Mouse (Mus musculus) liver, embryonic 13.5 days (tissue): Measurements from ENCODE around the gene Pglyrp3. TPM values are rescaled to one million over a fixed set of nuclear protein-coding genes. Genes with fewer than 3 reads are reported as not detected.
"Not testable (repeated sequence)": the region's sequence is repeated elsewhere in the genome, so short reads cannot be mapped to it uniquely, and the experiment has no call there.

Experiments used
- ATAC-seq: fragments of 200-750 bp; cut with Nextera tagmentation; 2 replicates; pipeline ENCODE4 v1.8.0; 2017; ENCODE audit warnings: low read depth, mild to moderate bottlenecking, moderate number of reproducible peaks, moderate library complexity
- DNase-seq: peaks from one replicate; pipeline ENCODE4 v3.0.0; 2022
- H3K27ac ChIP-seq: fragments of 300-500 bp; sonication (generic); 2 replicates; pipeline ENCODE4 v1.5.1; 2015; ENCODE audit warnings: moderate library complexity, mild to moderate bottlenecking, inconsistent platforms
- H3K27me3 ChIP-seq: fragments of 300-500 bp; sonication (generic); 2 replicates; pipeline ENCODE4 v1.6.1; 2015; ENCODE audit warnings: mild to moderate bottlenecking, inconsistent platforms
- H3K36me3 ChIP-seq: fragments of 300-500 bp; sonication (generic); 2 replicates; pipeline ENCODE4 v1.6.1; 2015; ENCODE audit warnings: mild to moderate bottlenecking, inconsistent platforms
- H3K4me1 ChIP-seq: fragments of 300-500 bp; sonication (generic); replicated peaks from 2 replicates; pipeline ENCODE4 v1.6.1; 2015; ENCODE audit warnings: inconsistent platforms
- H3K4me2 ChIP-seq: fragments of 300-500 bp; sonication (generic); 2 replicates; pipeline ENCODE4 v1.6.1; 2015; ENCODE audit warnings: inconsistent platforms, mild to moderate bottlenecking, moderate library complexity
- H3K4me3 ChIP-seq: fragments of 300-500 bp; sonication (generic); replicated peaks from 2 replicates; pipeline ENCODE4 v1.5.1; 2015; ENCODE audit warnings: mild to moderate bottlenecking, inconsistent platforms
- H3K9ac ChIP-seq: fragments of 300-500 bp; sonication (generic); 2 replicates; pipeline ENCODE4 v1.6.1; 2015; ENCODE audit warnings: mild to moderate bottlenecking, inconsistent platforms
- H3K9me3 ChIP-seq: fragments of 300-500 bp; sonication (generic); replicated peaks from 2 replicates; pipeline ENCODE4 v1.6.1; 2016; ENCODE audit warnings: inconsistent platforms
- WGBS: fragments of 180-500 bp; shearing (Covaris S2); methylation state at CpG from one replicate; pipeline ENCODE4 v1.1.7; 2015; ENCODE audit not compliant: insufficient replicate concordance; 5-methylcytosine and 5-hydroxymethylcytosine counted together
- microRNA-seq: library from miRNA; unstranded; fragments of <30 nt; microRNA quantifications from one replicate; pipeline ENCODE4, GENCODE M21; 2016
- polyA plus RNA-seq: library from polyadenylated mRNA; unstranded; fragments of >200 nt; fragmentation: Nextera tagmentation; extraction: Ambion mirVana; gene quantifications from 2 replicates; pipeline ENCODE4 v1.2.1, GENCODE M21; 2015

The Pglyrp3 gene
- polyA plus RNA-seq, result not detected in 2 replicates

DNA sequence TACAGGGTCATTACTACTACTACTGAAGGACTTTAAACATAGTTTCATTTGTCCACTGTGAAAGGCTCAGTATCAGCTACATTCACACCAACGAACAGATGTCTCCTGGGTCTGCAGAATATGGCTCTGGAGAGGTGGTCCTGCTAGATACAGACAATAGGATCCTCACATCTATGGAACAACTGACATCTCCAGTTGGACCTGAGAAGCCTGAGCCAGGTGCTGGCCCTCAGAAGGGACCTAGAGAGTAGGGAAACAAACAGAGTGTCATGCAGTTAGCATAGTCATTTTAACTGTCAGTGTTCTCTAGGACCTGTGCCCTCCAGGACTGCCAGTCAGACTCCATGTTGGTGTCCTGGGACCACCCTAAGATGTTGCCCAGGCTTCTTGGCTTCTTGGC lies at the start of gene Pglyrp3:
Pglyrp3 (plus strand) TSS at position 301 of the 400 bp plus-strand sequence.
- 50% methylated on average over 1 of the region's 1 CpGs for WGBS

DNA sequence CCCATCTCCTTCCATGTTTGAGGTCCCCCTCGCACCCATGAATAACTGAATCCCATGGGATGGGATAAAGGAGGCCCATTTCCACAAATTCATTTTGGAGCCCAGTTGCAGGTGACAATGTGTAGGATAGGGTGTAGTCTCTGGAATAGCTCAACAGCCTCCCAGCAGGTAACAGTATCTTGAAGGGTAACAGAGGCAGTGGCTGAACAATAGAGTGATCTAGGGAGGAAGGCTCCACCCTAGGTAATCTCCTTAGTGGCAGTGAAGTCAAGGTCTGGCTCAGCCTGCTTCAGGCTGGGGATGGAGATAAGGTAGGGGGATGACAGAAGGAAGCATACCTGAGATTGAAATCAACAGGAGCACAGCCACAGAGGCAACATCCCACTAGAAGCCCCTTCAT lies 3.4 kb upstream of the Pglyrp3 start:
- WGBS, result 60% methylated on average over 1 of the region's 1 CpGs
- Histone ChIP-seq H3K27me3 (no peaks in the 10 kb centered on the region), H3K27ac (no peak overlapping the region), H3K4me1 (no peaks in the 10 kb centered on the region), H3K9ac (no peak overlapping the region), H3K4me2 (no peak overlapping the region), H3K9me3 (no peaks in the 10 kb centered on the region), H3K4me3 (no peak overlapping the region), H3K36me3 (no peaks in the 10 kb centered on the region)
- ATAC-seq (no peak), DNase-seq (no peak)

More for the DNA sequence above, at the start of gene Pglyrp3:
- H3K4me2 ChIP-seq, result no peak within 1 kb of the TSS
- no peak within 1 kb of the TSS for H3K4me3 ChIP-seq
- no peaks in the 10 kb centered on the region for H3K36me3 ChIP-seq
- H3K9ac ChIP-seq, result no peak within 1 kb of the TSS
- no peaks in the 10 kb centered on the region for H3K9me3 ChIP-seq
- DNase-seq (no peak), ATAC-seq (no peak)
- no peaks in the 10 kb centered on the region for H3K27me3 ChIP-seq
- no peak within 1 kb of the TSS for H3K27ac ChIP-seq
- H3K4me1 ChIP-seq, result no peaks in the 10 kb centered on the region

DNA sequence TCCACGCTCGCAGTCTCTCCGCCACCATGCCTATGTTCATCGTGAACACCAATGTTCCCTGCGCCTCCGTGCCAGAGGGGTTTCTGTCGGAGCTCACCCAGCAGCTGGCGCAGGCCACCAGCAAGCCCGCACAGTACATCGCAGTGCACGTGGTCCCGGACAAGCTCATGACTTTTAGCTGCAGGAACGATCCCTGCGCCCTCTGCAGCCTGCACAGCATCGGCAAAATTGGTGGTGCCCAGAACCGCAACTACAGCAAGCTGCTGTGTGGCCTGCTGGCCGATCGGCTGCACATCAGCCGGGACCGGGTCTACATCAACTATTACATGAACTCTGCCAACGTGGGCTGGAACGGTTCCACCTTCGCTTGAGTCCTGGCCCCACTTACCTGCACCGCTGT lies 10.2 kb downstream of the Pglyrp3 start:
- not testable (repeated sequence) for ATAC-seq, H3K4me3 ChIP-seq, H3K9ac ChIP-seq, H3K9me3 ChIP-seq, H3K27ac ChIP-seq, H3K4me1 ChIP-seq, DNase-seq, H3K27me3 ChIP-seq, H3K4me2 ChIP-seq, H3K36me3 ChIP-seq
- 49% methylated on average over 24 of the region's 24 CpGs for WGBS

DNA sequence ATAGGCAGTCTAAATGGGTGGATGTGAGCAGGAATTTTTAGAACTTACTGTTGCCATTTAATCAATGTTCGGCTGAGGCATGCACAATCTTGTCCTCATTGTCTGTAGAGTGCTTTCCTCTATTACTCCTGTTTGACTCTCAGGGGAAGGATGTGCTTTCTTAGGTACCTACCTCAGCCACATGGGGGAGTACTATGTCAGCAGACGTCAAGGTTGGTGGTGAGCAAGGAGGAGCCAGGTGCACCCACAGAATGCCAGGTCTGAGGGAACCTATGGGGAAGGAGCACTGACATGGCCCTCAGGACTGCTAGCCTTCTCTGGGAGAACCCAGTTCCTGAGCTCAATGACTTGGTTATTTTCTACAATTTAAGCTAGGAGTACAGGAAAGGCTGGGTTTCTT lies 18.8 kb downstream of the Pglyrp3 start:
- H3K36me3 ChIP-seq, result no peaks in the 10 kb centered on the region
- no peaks in the 10 kb centered on the region for H3K9me3 ChIP-seq
- DNase-seq, result no peak
- no peaks in the 10 kb centered on the region for H3K4me1 ChIP-seq
- no peak overlapping the region for H3K4me3 ChIP-seq
- H3K4me2 ChIP-seq, result no peak overlapping the region
- no peaks in the 10 kb centered on the region for H3K27me3 ChIP-seq
- ATAC-seq, result no peak
- no peak overlapping the region for H3K9ac ChIP-seq
- WGBS, result 24% methylated on average over 2 of the region's 2 CpGs
- H3K27ac ChIP-seq, result no peak overlapping the region

DNA sequence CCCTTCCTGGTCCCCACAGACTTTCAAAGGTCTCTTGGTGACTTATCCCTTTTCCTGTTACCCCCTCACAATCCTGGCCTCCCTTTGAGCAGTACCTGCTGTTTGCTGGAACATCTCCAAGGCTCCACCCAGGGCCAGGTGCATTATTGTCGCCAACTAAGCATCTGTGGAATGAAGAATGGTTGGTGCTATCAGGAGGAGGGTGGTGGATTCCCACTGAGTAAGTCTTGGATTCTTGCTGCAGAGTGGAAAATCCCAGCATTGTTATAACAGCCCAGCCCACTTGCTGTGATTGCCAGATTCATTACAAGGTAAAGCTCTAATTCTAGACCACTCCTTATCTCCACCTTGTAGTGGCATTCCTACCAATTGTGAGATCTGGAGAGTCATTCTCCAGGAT lies 19.5 kb downstream of the Pglyrp3 start:
- H3K27ac ChIP-seq, result no peak overlapping the region

DNA sequence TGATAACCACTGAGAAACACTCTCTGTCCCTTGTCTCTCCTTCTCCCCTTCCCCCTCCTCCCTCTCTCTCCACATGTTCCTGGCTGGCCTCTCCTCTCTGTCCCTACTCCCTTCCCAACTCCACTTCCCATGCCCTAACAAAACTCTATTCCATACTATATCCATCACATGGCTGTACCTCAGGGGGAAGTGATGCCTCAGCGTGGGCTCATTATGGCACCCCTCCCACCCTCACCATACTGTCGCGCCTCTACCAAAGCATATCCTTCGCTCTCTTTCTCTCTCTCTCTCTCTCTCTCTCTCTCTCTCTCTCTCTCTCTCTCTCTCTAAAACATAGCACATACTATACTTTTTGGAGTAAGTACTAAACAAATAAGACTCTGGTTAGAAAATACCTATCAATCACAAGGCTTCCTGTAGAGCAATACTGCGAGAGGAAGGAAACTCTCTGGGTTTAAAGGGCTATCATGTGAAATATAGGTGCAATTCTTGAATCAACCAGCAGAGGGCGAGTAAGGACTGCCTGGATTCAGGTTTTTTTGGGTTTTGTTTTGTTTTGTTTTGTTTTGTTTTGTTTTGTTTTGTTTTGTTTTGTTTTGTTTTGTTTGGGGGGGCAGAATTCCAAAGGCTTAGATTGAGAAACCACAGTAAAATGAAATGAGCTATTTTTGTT lies 36.1 kb downstream of the Pglyrp3 start:
- DNase-seq (no peak), ATAC-seq (no peak)
- Histone ChIP-seq H3K27ac (no peak overlapping the region), H3K36me3 (no peaks in the 10 kb centered on the region), H3K27me3 (no peaks in the 10 kb centered on the region), H3K4me3 (no peak overlapping the region), H3K9ac (no peak overlapping the region), H3K4me2 (no peak overlapping the region), H3K9me3 (no peaks in the 10 kb centered on the region), H3K4me1 (no peaks in the 10 kb centered on the region)
- WGBS, result 46% methylated on average over 6 of the region's 6 CpGs

More for the DNA sequence above, 19.5 kb downstream of the Pglyrp3 start:
- WGBS, result 35% methylated on average over 1 of the region's 1 CpGs
- Histone ChIP-seq H3K4me1 (no peaks in the 10 kb centered on the region), H3K4me2 (no peak overlapping the region), H3K27me3 (no peaks in the 10 kb centered on the region), H3K9ac (no peak overlapping the region), H3K36me3 (no peaks in the 10 kb centered on the region), H3K4me3 (no peak overlapping the region), H3K9me3 (no peaks in the 10 kb centered on the region)
- no peak for DNase-seq
- ATAC-seq, result no peak

DNA sequence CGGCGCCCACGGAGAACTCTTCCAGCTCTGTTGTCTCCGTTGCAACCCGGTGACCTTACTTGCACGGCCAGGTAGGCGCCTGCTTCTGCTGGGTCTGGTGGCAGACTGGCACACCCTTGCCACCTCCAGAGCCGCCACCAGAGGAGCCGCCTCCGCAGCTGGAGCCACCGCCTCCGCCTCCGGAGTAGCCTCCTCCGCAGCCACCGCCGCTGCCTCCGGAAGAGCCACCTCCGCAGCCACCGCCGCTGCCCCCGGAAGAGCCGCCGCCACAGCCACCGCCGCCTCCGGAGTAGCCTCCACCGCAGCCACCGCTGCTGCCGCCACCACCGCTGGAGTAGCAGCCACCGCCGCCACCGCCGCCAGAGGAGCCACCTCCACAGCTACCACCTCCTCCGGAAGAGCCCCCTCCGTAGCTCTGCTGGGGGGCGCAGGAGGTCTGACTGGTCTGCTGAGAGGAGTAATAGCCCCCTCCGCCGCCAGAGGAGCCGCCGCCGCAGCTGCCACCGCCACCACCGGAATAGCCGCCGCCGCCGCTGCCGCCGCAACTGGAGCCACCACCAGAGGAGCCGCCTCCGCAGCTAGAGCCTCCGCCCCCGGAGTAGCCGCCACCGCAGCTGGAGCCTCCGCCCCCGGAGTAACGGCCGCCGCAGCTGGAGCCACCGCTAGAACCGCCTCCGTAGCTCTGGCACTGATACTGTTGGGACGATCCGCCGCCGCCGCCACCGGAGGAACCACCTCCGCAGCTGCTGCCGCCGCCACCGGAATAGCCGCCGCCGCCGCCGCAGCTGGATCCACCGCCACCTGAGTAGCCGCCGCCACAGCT lies 66.3 kb downstream of the Pglyrp3 start:
- Histone ChIP-seq H3K27ac (no peak overlapping the region), H3K4me2 (peak overlapping the region; percentile 74), H3K9me3 (no peaks in the 10 kb centered on the region), H3K36me3 (no peaks in the 10 kb centered on the region), H3K4me1 (peaks cover 6% of the 10 kb centered on the region; the same call in 1 of the 2 replicates), H3K9ac (peak overlapping the region; percentile 47; the same call in 1 of the 2 replicates), H3K27me3 (peaks cover 65% of the 10 kb centered on the region), H3K4me3 (peak overlapping the region; percentile 59)
- under 1% methylated on average over 82 of the region's 82 CpGs for WGBS
- ATAC-seq (peak; percentile 68; the same call in 1 of the 2 replicates), DNase-seq (peak; percentile 18)

Small RNAs within 50 kb of the gene (microRNA-seq; reads per million reads assigned to microRNA genes)
- gene Gm23697 (not detected), gene Gm25145 (not detected)

Other genes with a start within 250 kb of the Pglyrp3 start
- gene Lor, start 68.6 kb downstream of the Pglyrp3 start, polyA plus RNA-seq, result 0.13 and 0.14 TPM in 2 replicates
- not detected in 2 replicates for gene Prr9, start 109.4 kb downstream of the Pglyrp3 start, polyA plus RNA-seq
- gene Lelp1, start 128.2 kb downstream of the Pglyrp3 start, polyA plus RNA-seq, result not detected in 2 replicates
- 0.06 TPM in 1 of 2 replicates, not detected in the other for gene Sprr2a1, start 201.2 kb downstream of the Pglyrp3 start, polyA plus RNA-seq
- 0.44 and 0.61 TPM in 2 replicates for gene Sprr2a2, start 201.3 kb downstream of the Pglyrp3 start, polyA plus RNA-seq